Mouse (Mus musculus): ENCODE data around the gene Cacnb2. TPM values are rescaled to one million over a fixed set of nuclear protein-coding genes. Genes with fewer than 3 reads are reported as not detected.

Gene Cacnb2
- polyA plus RNA-seq, 1 experiment from 2014 or later = 5.9 TPM

DNA sequence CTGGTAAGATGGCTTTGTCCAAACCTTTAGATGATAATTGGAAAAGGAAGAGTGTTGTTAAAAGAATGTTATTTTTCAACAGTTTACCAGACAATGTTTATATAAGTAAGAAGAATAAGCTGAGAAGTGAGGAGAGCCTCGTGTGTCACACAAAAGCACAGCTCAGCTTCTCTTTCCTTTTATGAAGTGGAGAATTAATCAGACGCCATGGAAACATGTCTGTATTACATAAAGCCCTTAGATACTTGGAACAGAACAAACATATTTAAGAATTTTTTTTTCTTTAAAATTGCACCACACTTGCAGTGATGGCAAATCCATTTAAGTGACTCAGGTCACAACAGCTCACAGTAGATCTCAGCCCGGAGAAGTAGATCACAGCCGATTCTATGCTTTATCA, 9.8 kb downstream of the Cacnb2 start:
- ATAC-seq (ENCODE audit: low FRiP score) (no peak), DNase-seq (ENCODE audit: low spot score) (no peak)
- H3K4me1 ChIP-seq (replicated peaks; ENCODE audit: control insufficient read depth, insufficient read depth, low read length) = no peaks in the 10 kb centered on the region
- no peak overlapping the region for H3K4me3 ChIP-seq (replicated peaks; ENCODE audit: low read length)
- H3K27ac ChIP-seq = no peak overlapping the region
- H3K9me3 ChIP-seq (ENCODE audit: control insufficient read depth, low read length) = no peaks in the 10 kb centered on the region
- H3K4me2 ChIP-seq (replicated peaks) = no peak overlapping the region
- WGBS = 66% methylated on average over 4 of the region's 4 CpGs
- no peaks in the 10 kb centered on the region for H3K27me3 ChIP-seq (ENCODE audit: control insufficient read depth, insufficient read depth, low read length)
- H3K36me3 ChIP-seq (replicated peaks; ENCODE audit: control insufficient read depth, insufficient read depth) = no peaks in the 10 kb centered on the region
- no peak overlapping the region for H3K9ac ChIP-seq

GRCm38 (mm10) chr2:14616361-14616760, 13.5 kb downstream of the Cacnb2 start:
- 90% methylated on average over 3 of the region's 3 CpGs for WGBS
- no peaks in the 10 kb centered on the region for H3K36me3 ChIP-seq (replicated peaks; ENCODE audit: control insufficient read depth, insufficient read depth)
- no peak for ATAC-seq (ENCODE audit: low FRiP score)

DNA sequence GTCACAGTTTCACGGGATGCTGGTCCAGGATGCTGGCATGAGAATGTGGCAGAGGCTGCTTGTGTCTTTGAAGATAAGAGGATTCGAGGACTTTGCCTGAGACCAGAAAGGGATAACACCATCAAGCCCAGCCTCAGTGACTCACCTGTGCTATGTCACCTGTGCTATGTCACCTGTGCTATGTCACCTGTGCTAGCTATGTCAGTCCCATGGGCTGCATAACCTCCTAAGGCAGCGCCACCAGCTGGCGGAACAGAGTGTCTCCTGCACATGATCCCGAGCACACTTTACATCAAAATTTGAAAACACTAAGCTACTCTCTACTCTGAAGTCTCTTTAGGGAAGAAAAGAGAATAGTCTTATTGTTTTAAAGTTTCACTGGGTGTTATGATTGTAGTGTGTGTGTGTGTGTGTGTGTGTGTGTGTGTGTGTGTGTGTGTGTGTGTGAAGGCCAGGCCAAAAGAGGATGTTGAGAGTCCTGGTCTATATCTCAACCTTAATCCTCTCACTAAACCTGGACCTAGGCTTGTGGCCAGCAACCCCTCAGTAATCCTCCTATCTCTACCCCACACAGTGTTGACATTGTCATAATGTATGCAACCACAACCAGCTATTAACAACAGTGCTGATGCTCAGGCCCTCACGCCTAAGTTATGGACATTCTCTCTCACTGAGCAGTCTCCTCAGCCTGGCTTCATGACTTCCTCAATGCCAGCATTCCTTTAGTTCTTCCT, 17.4 kb downstream of the Cacnb2 start:
- H3K4me2 ChIP-seq (replicated peaks) = no peak overlapping the region
- H3K36me3 ChIP-seq (replicated peaks; ENCODE audit: control insufficient read depth, insufficient read depth) = no peaks in the 10 kb centered on the region
- no peak for DNase-seq (ENCODE audit: low spot score)
- H3K4me3 ChIP-seq (replicated peaks; ENCODE audit: low read length) = no peak overlapping the region
- WGBS = 83% methylated on average over 6 of the region's 6 CpGs
- H3K27me3 ChIP-seq (ENCODE audit: control insufficient read depth, insufficient read depth, low read length) = no peaks in the 10 kb centered on the region
- no peaks in the 10 kb centered on the region for H3K9me3 ChIP-seq (ENCODE audit: control insufficient read depth, low read length)
- no peak for ATAC-seq (ENCODE audit: low FRiP score)
- H3K27ac ChIP-seq = no peak overlapping the region
- no peaks in the 10 kb centered on the region for H3K4me1 ChIP-seq (replicated peaks; ENCODE audit: control insufficient read depth, insufficient read depth, low read length)
- H3K9ac ChIP-seq = no peak overlapping the region

More at GRCm38 (mm10) chr2:14616361-14616760, 13.5 kb downstream of the Cacnb2 start:
- Histone ChIP-seq H3K9me3 (ENCODE audit: control insufficient read depth, low read length) (no peaks in the 10 kb centered on the region), H3K27ac (no peak overlapping the region), H3K4me3 (replicated peaks; ENCODE audit: low read length) (no peak overlapping the region), H3K4me2 (replicated peaks) (no peak overlapping the region), H3K4me1 (replicated peaks; ENCODE audit: control insufficient read depth, insufficient read depth, low read length) (no peaks in the 10 kb centered on the region), H3K9ac (no peak overlapping the region), H3K27me3 (ENCODE audit: control insufficient read depth, insufficient read depth, low read length) (no peaks in the 10 kb centered on the region)
- no peak for DNase-seq (ENCODE audit: low spot score)

- Histone ChIP-seq H3K27ac (no peak overlapping the region), H3K9ac (no peak overlapping the region), H3K4me1 (replicated peaks; ENCODE audit: control insufficient read depth, insufficient read depth, low read length) (no peaks in the 10 kb centered on the region), H3K36me3 (replicated peaks; ENCODE audit: control insufficient read depth, insufficient read depth) (no peaks in the 10 kb centered on the region), H3K4me2 (replicated peaks) (no peak overlapping the region), H3K4me3 (replicated peaks; ENCODE audit: low read length) (no peak overlapping the region), H3K27me3 (ENCODE audit: control insufficient read depth, insufficient read depth, low read length) (no peaks in the 10 kb centered on the region), H3K9me3 (ENCODE audit: control insufficient read depth, low read length) (no peaks in the 10 kb centered on the region)
- DNase-seq (ENCODE audit: low spot score) (no peak), ATAC-seq (ENCODE audit: low FRiP score) (no peak)
- WGBS = 83% methylated on average over 4 of the region's 4 CpGs
Measured at GRCm38 (mm10) chr2:14620891-14621290, 18.0 kb downstream of the Cacnb2 start.

DNA sequence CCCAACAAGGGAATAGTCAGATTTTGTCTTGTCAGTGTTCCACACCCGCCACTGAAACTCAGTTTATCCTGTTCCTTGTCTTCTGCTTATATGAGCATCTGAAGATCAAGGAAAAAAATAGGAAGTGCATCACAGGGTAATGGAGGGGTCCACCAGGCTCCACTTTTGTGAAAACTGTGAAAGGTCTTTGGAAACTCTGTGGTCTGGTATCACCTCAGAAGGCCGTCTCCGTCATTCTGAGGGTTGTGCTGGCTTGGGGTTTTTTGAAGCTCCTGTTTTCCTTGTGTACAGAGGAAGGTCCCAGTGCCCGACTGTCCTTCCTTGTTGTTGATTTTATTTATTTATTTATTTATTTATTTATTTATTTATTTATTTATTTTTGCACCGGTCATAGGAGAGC, 20.9 kb downstream of the Cacnb2 start:
- no peak for ATAC-seq (ENCODE audit: low FRiP score)
- WGBS = 88% methylated on average over 5 of the region's 5 CpGs
- H3K9ac ChIP-seq = no peak overlapping the region

GRCm38 (mm10) chr2:14629814-14630492, 27.1 kb downstream of the Cacnb2 start:
- 86% methylated on average over 9 of the region's 9 CpGs for WGBS

More for the DNA sequence above, 20.9 kb downstream of the Cacnb2 start:
- H3K4me3 ChIP-seq (replicated peaks; ENCODE audit: low read length) = no peak overlapping the region
- H3K36me3 ChIP-seq (replicated peaks; ENCODE audit: control insufficient read depth, insufficient read depth) = no peaks in the 10 kb centered on the region
- no peak overlapping the region for H3K4me2 ChIP-seq (replicated peaks)
- H3K27ac ChIP-seq = no peak overlapping the region
- H3K9me3 ChIP-seq (ENCODE audit: control insufficient read depth, low read length) = no peaks in the 10 kb centered on the region
- H3K4me1 ChIP-seq (replicated peaks; ENCODE audit: control insufficient read depth, insufficient read depth, low read length) = no peaks in the 10 kb centered on the region
- DNase-seq (ENCODE audit: low spot score) = no peak
- no peaks in the 10 kb centered on the region for H3K27me3 ChIP-seq (ENCODE audit: control insufficient read depth, insufficient read depth, low read length)

DNA sequence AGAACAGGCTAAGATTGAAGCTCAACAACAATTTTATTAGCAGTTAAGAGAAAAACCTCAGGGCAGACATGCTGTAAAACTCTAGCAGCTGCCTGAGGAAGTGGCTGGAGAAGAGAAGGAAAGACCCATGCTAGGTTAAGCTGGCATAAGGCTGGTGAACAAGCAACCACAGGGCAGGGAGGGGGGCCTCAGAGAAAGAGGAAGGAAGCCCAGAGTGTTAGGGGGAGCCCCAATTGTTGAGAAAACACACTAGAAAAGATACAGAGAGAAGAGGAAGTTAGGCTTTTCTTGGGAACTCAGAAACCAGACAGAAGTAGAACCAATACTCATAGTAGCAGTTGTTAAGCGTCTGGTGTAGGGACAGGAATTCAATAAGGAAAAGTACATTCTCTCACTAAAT, 28.7 kb downstream of the Cacnb2 start:
- Histone ChIP-seq H3K27ac (no peak overlapping the region), H3K36me3 (replicated peaks; ENCODE audit: control insufficient read depth, insufficient read depth) (no peaks in the 10 kb centered on the region), H3K4me3 (replicated peaks; ENCODE audit: low read length) (no peak overlapping the region), H3K9me3 (ENCODE audit: control insufficient read depth, low read length) (no peaks in the 10 kb centered on the region), H3K27me3 (ENCODE audit: control insufficient read depth, insufficient read depth, low read length) (no peaks in the 10 kb centered on the region), H3K4me2 (replicated peaks) (no peak overlapping the region), H3K9ac (no peak overlapping the region), H3K4me1 (replicated peaks; ENCODE audit: control insufficient read depth, insufficient read depth, low read length) (no peaks in the 10 kb centered on the region)
- ATAC-seq (ENCODE audit: low FRiP score) = no peak
- WGBS = 92% methylated on average over 1 of the region's 1 CpGs
- no peak for DNase-seq (ENCODE audit: low spot score)

More at GRCm38 (mm10) chr2:14629814-14630492, 27.1 kb downstream of the Cacnb2 start:
- Histone ChIP-seq H3K27ac (no peak overlapping the region), H3K4me1 (replicated peaks; ENCODE audit: control insufficient read depth, insufficient read depth, low read length) (no peaks in the 10 kb centered on the region), H3K4me2 (replicated peaks) (no peak overlapping the region), H3K36me3 (replicated peaks; ENCODE audit: control insufficient read depth, insufficient read depth) (no peaks in the 10 kb centered on the region), H3K27me3 (ENCODE audit: control insufficient read depth, insufficient read depth, low read length) (no peaks in the 10 kb centered on the region), H3K9me3 (ENCODE audit: control insufficient read depth, low read length) (no peaks in the 10 kb centered on the region), H3K4me3 (replicated peaks; ENCODE audit: low read length) (no peak overlapping the region), H3K9ac (no peak overlapping the region)
- ATAC-seq (ENCODE audit: low FRiP score) = no peak
- no peak for DNase-seq (ENCODE audit: low spot score)

GRCm38 (mm10) chr2:14633202-14633601, 30.3 kb downstream of the Cacnb2 start:
- 91% methylated on average over 2 of the region's 2 CpGs for WGBS

DNA sequence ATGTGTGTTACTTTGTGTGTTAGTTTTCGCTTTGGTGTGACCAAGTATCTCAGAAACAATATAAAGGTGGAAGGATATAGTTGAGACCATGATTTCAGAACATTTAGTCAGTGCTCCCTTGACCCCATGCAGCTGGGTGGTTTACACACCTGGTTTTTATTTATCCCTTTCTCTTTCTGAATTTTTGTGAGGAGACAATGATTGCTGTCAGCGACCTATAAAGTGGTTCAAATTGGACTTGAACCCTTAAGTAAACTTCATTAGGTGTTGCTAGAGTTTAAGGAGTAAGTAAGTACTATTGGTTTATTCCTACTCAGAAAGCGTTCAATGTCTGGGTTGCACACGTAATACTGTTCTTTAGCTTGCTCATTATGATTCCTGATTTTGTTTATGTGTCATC, 36.4 kb downstream of the Cacnb2 start:
- DNase-seq (ENCODE audit: low spot score) = no peak
- H3K9ac ChIP-seq = no peak overlapping the region
- no peak overlapping the region for H3K4me3 ChIP-seq (replicated peaks; ENCODE audit: low read length)
- 93% methylated on average over 4 of the region's 4 CpGs for WGBS
- H3K9me3 ChIP-seq (ENCODE audit: control insufficient read depth, low read length) = no peaks in the 10 kb centered on the region
- H3K27ac ChIP-seq = no peak overlapping the region
- no peaks in the 10 kb centered on the region for H3K4me1 ChIP-seq (replicated peaks; ENCODE audit: control insufficient read depth, insufficient read depth, low read length)
- H3K27me3 ChIP-seq (ENCODE audit: control insufficient read depth, insufficient read depth, low read length) = no peaks in the 10 kb centered on the region
- H3K4me2 ChIP-seq (replicated peaks) = no peak overlapping the region
- ATAC-seq (ENCODE audit: low FRiP score) = no peak
- no peaks in the 10 kb centered on the region for H3K36me3 ChIP-seq (replicated peaks; ENCODE audit: control insufficient read depth, insufficient read depth)

More at GRCm38 (mm10) chr2:14633202-14633601, 30.3 kb downstream of the Cacnb2 start:
- H3K36me3 ChIP-seq (replicated peaks; ENCODE audit: control insufficient read depth, insufficient read depth) = no peaks in the 10 kb centered on the region
- no peaks in the 10 kb centered on the region for H3K27me3 ChIP-seq (ENCODE audit: control insufficient read depth, insufficient read depth, low read length)
- H3K9me3 ChIP-seq (ENCODE audit: control insufficient read depth, low read length) = no peaks in the 10 kb centered on the region
- no peaks in the 10 kb centered on the region for H3K4me1 ChIP-seq (replicated peaks; ENCODE audit: control insufficient read depth, insufficient read depth, low read length)
- H3K27ac ChIP-seq = no peak overlapping the region
- ATAC-seq (ENCODE audit: low FRiP score) = no peak
- no peak overlapping the region for H3K4me3 ChIP-seq (replicated peaks; ENCODE audit: low read length)
- no peak overlapping the region for H3K9ac ChIP-seq
- no peak overlapping the region for H3K4me2 ChIP-seq (replicated peaks)
- no peak for DNase-seq (ENCODE audit: low spot score)

Data from hindbrain, embryonic 14.5 days (tissue).